Mouse (Mus musculus) E14TG2a.4 (cell line): ENCODE measurements around the gene Hephl1.

Experiments
- CTCF ChIP-seq: conservative IDR thresholded peaks from 2 replicates; pipeline ENCODE4 v1.5.1; 2014; ENCODE audit warnings: low read length
- NANOG ChIP-seq: IDR thresholded peaks from 2 replicates; pipeline ENCODE4 v1.6.1; 2014; ENCODE audit warnings: borderline replicate concordance, low read length, mixed read lengths
- POU5F1 ChIP-seq: IDR thresholded peaks from 2 replicates; pipeline ENCODE4 v1.6.1; 2014; ENCODE audit warnings: low read length, borderline replicate concordance

- no peak for TF ChIP-seq CTCF
- no peak for TF ChIP-seq POU5F1
- no peak for TF ChIP-seq NANOG
These were observed 14.7 kb downstream of the Hephl1 start for GRCm38 (mm10) chr9:15097172-15097571.
